In genomic region chr1:170459896-170460602, GRCm38 (mm10) we compare ENCODE assay signal across 10 mouse cellular contexts.
DNase-seq lines count a peak whose midpoint lies in the region; ATAC-seq and TF ChIP-seq lines count a peak whose summit lies in the region.
"Had no signal": no experiment of that assay in that cellular context is flagged by ENCODE, and none has a peak within 500 bp of the region (broad histone marks: within the 10 kb centered on the region; RNA-seq: fewer than 3 reads in every experiment).

No protein-coding gene starts in this region.

- peak; percentile 26 for DNase-seq in lung, postnatal 0 days (ENCODE audit: low spot score)
- no peak for DNase-seq in lung, adult 2 months
- peak; percentile 69 to 80 for DNase-seq in cerebellum, postnatal 14 days
- DNase-seq in midbrain, postnatal 0 days (ENCODE audit: low spot score) = peak; percentile 78
- no peak for DNase-seq in frontal cortex, adult 2 months (ENCODE audit: extremely low spot score in 1 of 2, low spot score in 1 of 2)
- no peak for DNase-seq in gastrocnemius, postnatal 10 days
- DNase-seq in thymus, postnatal 14 days = no peak

- no peaks in the 10 kb centered on the region; the same call in 1 of the 2 replicates for H3K4me1 ChIP-seq in lung, postnatal 0 days (ENCODE audit: insufficient read depth, low read depth, low read length)
- peaks cover 8% of the 10 kb centered on the region for H3K4me1 ChIP-seq in lung, adult 2 months (ENCODE audit: control insufficient read depth, insufficient read depth, low read length)
- H3K4me1 ChIP-seq in hindbrain, embryonic 12.5 days = peaks cover 5% of the 10 kb centered on the region; the same call in 1 of the 2 replicates
- no peaks in the 10 kb centered on the region for H3K4me1 ChIP-seq in midbrain, postnatal 0 days (ENCODE audit: insufficient read depth, low read length)
- H3K4me1 ChIP-seq: limb, embryonic 13.5 days had no signal

- H3K4me3 ChIP-seq in lung, postnatal 0 days (ENCODE audit: low read depth, low read length) = no peak overlapping the region
- H3K4me3 ChIP-seq in lung, adult 2 months (replicated peaks; ENCODE audit: extremely low read depth, low read depth, low read length) = no peak overlapping the region
- H3K4me3 ChIP-seq in hindbrain, embryonic 12.5 days = no peak overlapping the region
- H3K4me3 ChIP-seq in midbrain, postnatal 0 days (ENCODE audit: low read depth, low read length) = no peak overlapping the region
- H3K4me3 ChIP-seq: erythroblast, embryonic 14.5 days; limb, embryonic 13.5 days had no signal

- H3K27me3 ChIP-seq in lung, postnatal 0 days (replicated peaks; ENCODE audit: insufficient read depth, low read length) = no peaks in the 10 kb centered on the region
- no peaks in the 10 kb centered on the region for H3K27me3 ChIP-seq in hindbrain, embryonic 12.5 days
- H3K27me3 ChIP-seq in midbrain, postnatal 0 days (ENCODE audit: insufficient read depth, low read length) = no peaks in the 10 kb centered on the region
- H3K27me3 ChIP-seq: limb, embryonic 13.5 days had no signal

- H3K36me3 ChIP-seq in lung, postnatal 0 days (ENCODE audit: insufficient read depth, low read length) = no peaks in the 10 kb centered on the region
- no peaks in the 10 kb centered on the region for H3K36me3 ChIP-seq in hindbrain, embryonic 12.5 days
- no peaks in the 10 kb centered on the region for H3K36me3 ChIP-seq in midbrain, postnatal 0 days (ENCODE audit: insufficient read depth, low read length)
- H3K36me3 ChIP-seq: limb, embryonic 13.5 days had no signal

- no peak for TF ChIP-seq EP300 in lung, postnatal 0 days (IDR thresholded peaks at IDR 0.05)

- no peak overlapping the region for H3K27ac ChIP-seq in lung, postnatal 0 days (ENCODE audit: low read length)
- H3K27ac ChIP-seq in hindbrain, embryonic 12.5 days = no peak overlapping the region
- no peak overlapping the region for H3K27ac ChIP-seq in midbrain, postnatal 0 days (ENCODE audit: low read depth, low read length)
- H3K27ac ChIP-seq: limb, embryonic 13.5 days had no signal

- no peak overlapping the region for H3K9ac ChIP-seq in lung, postnatal 0 days (replicated peaks; ENCODE audit: low read depth)
- no peak overlapping the region for H3K9ac ChIP-seq in hindbrain, embryonic 12.5 days
- no peak overlapping the region for H3K9ac ChIP-seq in midbrain, postnatal 0 days (replicated peaks; ENCODE audit: low read length, poor library complexity, severe bottlenecking)
- H3K9ac ChIP-seq: limb, embryonic 13.5 days had no signal

- H3K9me3 ChIP-seq in lung, postnatal 0 days (ENCODE audit: low read length) = no peaks in the 10 kb centered on the region
- H3K9me3 ChIP-seq in hindbrain, embryonic 12.5 days (replicated peaks) = peaks cover 7% of the 10 kb centered on the region; the same call in 1 of the 2 replicates
- H3K9me3 ChIP-seq in midbrain, postnatal 0 days (ENCODE audit: low read length) = no peaks in the 10 kb centered on the region

- H3K4me2 ChIP-seq in lung, postnatal 0 days (replicated peaks; ENCODE audit: low read depth, low read length) = no peak overlapping the region
- H3K4me2 ChIP-seq in hindbrain, embryonic 12.5 days (replicated peaks) = no peak overlapping the region
- H3K4me2 ChIP-seq in midbrain, postnatal 0 days (ENCODE audit: low read depth, low read length, poor library complexity, severe bottlenecking) = no peak overlapping the region
- H3K4me2 ChIP-seq: limb, embryonic 13.5 days had no signal

- 55% methylated on average over 5 of the region's 5 CpGs for WGBS in lung, postnatal 0 days
- WGBS in lung, adult 2 months = 57% methylated on average over 5 of the region's 5 CpGs
- WGBS in hindbrain, embryonic 12.5 days = 48% methylated on average over 5 of the region's 5 CpGs
- WGBS in midbrain, postnatal 0 days = 52% methylated on average over 5 of the region's 5 CpGs

- TF ChIP-seq POLR2A in lung, adult 2 months (IDR thresholded peaks at IDR 0.05; ENCODE audit: borderline replicate concordance, extremely low read depth, low read depth, low read length) = no peak

- ATAC-seq in lung, postnatal 0 days = 0 out of 2 replicates have a peak, but pooled peaks have one; percentile 23
- 0 out of 2 replicates have a peak, but pooled peaks have one; percentile 33 for ATAC-seq in hindbrain, embryonic 12.5 days (ENCODE audit: low FRiP score)
- ATAC-seq in midbrain, postnatal 0 days (ENCODE audit: low FRiP score) = no peak

- no peak for TF ChIP-seq CTCF in lung, postnatal 0 days (IDR thresholded peaks at IDR 0.05)
- TF ChIP-seq CTCF in lung, adult 2 months (IDR thresholded peaks at IDR 0.05; ENCODE audit: insufficient read depth, low read length) = no peak
- no peak for TF ChIP-seq CTCF in midbrain, postnatal 0 days (IDR thresholded peaks at IDR 0.05)

Comparison
In these comparisons a context has a peak if more than half of its experiments do, and no peak if none do; other contexts are left out.
1. DNase-seq: peak in lung, postnatal 0 days (single experiment), cerebellum, postnatal 14 days (2 of 2) and midbrain, postnatal 0 days (single experiment); none in lung, adult 2 months (single experiment), frontal cortex, adult 2 months (0 of 2), gastrocnemius, postnatal 10 days (single experiment) and thymus, postnatal 14 days (single experiment).